In the genomic region with DNA sequence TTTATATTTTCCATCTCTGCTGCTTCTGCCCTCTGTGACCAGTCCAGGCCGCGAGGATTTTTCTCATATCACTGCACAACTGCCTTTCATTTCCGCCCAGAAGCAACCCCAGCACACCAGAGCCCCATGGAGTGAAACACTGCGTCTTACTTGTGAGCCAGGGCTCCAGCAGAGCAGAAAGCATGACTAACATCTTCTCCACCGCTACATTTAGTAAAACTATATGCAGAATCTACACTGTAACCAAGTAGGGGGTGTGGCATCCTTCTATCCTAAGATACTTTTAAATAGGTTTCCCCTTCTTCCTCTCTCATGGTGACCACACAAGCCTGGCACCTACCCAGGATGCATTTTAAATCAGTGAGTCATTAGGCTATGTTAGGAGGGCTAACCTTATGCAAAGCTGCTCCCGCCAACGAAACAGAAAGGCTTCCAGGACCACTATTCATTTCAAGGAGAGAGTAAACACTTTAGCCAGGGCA, we compare ENCODE assay signal across 13 mouse cellular contexts. TPM values are rescaled to one million over a fixed set of nuclear protein-coding genes. Genes with fewer than 3 reads are reported as not detected.
DNase-seq lines count a peak whose midpoint lies in the region; ATAC-seq and TF ChIP-seq lines count a peak whose summit lies in the region.
"Had no signal": no experiment of that assay in that cellular context is flagged by ENCODE, and none has a peak within 500 bp of the region (broad histone marks: within the 10 kb centered on the region; RNA-seq: fewer than 3 reads in every experiment).

No protein-coding gene starts in this region.

- WGBS in kidney, embryonic 15.5 days = 44% methylated on average over 7 of the region's 7 CpGs

- no peaks in the 10 kb centered on the region for H3K36me3 ChIP-seq in kidney, embryonic 15.5 days
- H3K36me3 ChIP-seq: limb, embryonic 15.5 days had no signal

- H3K27me3 ChIP-seq in kidney, embryonic 15.5 days = 0 out of 2 replicates have a peak, but pooled peaks cover 3% of the 10 kb centered on the region

- peaks cover 9% of the 10 kb centered on the region; the same call in 1 of the 2 replicates for H3K4me1 ChIP-seq in kidney, embryonic 15.5 days
- H3K4me1 ChIP-seq in embryonic fibroblast, embryonic 13.5 days (ENCODE audit: control insufficient read depth, insufficient read depth, low read length) = peaks cover 6% of the 10 kb centered on the region

- no peak for TF ChIP-seq POLR2A in embryonic fibroblast, embryonic 13.5 days (IDR thresholded peaks at IDR 0.05; ENCODE audit: low read depth, low read length)

- no peaks in the 10 kb centered on the region for H3K9me3 ChIP-seq in kidney, embryonic 15.5 days (replicated peaks)
- H3K9me3 ChIP-seq: limb, embryonic 15.5 days had no signal

- no peak for DNase-seq in kidney, adult 8-10 months
- DNase-seq in B cell, adult 2 months = peak; percentile 59 to 61
- DNase-seq in left cerebral cortex, adult 11 months (ENCODE audit: low spot score) = no peak
- DNase-seq in adrenal gland, adult 8-10 months = no peak
- no peak for DNase-seq in left cerebral cortex, postnatal 14 days (ENCODE audit: low spot score in 2 of 2)
- DNase-seq: adrenal gland, adult 2 months; cerebellum, adult 9-10 months; gastrocnemius, postnatal 36 days had no signal

- no peak overlapping the region for H3K4me2 ChIP-seq in kidney, embryonic 15.5 days
- H3K4me2 ChIP-seq: hindbrain, embryonic 14.5 days; limb, embryonic 15.5 days had no signal

- no peak for TF ChIP-seq CTCF in embryonic fibroblast, embryonic 13.5 days (IDR thresholded peaks at IDR 0.05; ENCODE audit: borderline replicate concordance, insufficient read depth, low read length)

- no peak overlapping the region for H3K4me3 ChIP-seq in kidney, embryonic 15.5 days (replicated peaks)
- H3K4me3 ChIP-seq in embryonic fibroblast, embryonic 13.5 days (ENCODE audit: insufficient read depth, low read length) = no peak overlapping the region
- H3K4me3 ChIP-seq: limb, embryonic 15.5 days had no signal

- peak; percentile 40; the same call in 1 of the 2 replicates for ATAC-seq in kidney, embryonic 15.5 days (replicated peaks; ENCODE audit: low FRiP score)
- peak; percentile 69 for ATAC-seq in megakaryocyte progenitor cell, adult 5-6 weeks (replicated peaks; ENCODE audit: poor library complexity)

- H3K27ac ChIP-seq in kidney, embryonic 15.5 days = no peak overlapping the region
- H3K27ac ChIP-seq in embryonic fibroblast, embryonic 13.5 days (ENCODE audit: insufficient read depth, low read length) = peak overlapping the region; percentile 47
- H3K27ac ChIP-seq: hindbrain, embryonic 14.5 days; limb, embryonic 15.5 days had no signal

- H3K9ac ChIP-seq in kidney, embryonic 15.5 days = no peak overlapping the region
- H3K9ac ChIP-seq: hindbrain, embryonic 14.5 days; limb, embryonic 15.5 days had no signal

- intact Hi-C loops in left cerebral cortex, postnatal 14 days (cut with DNase I) = no loop called here

RNA-seq across cellular contexts. Expression of a gene that starts 35.4 kb away (rescaled TPM):
- polyA plus RNA-seq in kidney, embryonic 15.5 days (2015; fragmentation: Nextera tagmentation; extraction: Ambion mirVana) = 23.2 and 23.4 TPM in 2 replicates
- 2.5 and 3.2 TPM in 2 replicates for polyA plus RNA-seq in embryonic fibroblast, embryonic 13.5 days (2011; ENCODE audit: insufficient read length, low read depth, missing spikeins)
- 57.3 and 63.3 TPM in 2 replicates for total RNA-seq in megakaryocyte progenitor cell, adult 5-6 weeks (2015)
- 75.7 and 84.5 TPM in 2 replicates for total RNA-seq in megakaryocyte progenitor cell, adult 5-6 weeks (2017)
- total RNA-seq in adrenal gland, adult 8-10 months (2022) = 10 to 100 TPM; 18.7 to 26.7 (median 22.0) TPM
- total RNA-seq in left cerebral cortex, postnatal 14 days (2021) = 10 to 100 TPM; 44.8 to 48.8 TPM

Comparison
In these comparisons a context has a peak if more than half of its experiments do, and no peak if none do; other contexts are left out.
1. DNase-seq: peak in B cell, adult 2 months (2 of 2); none in kidney, adult 8-10 months (0 of 2), left cerebral cortex, adult 11 months (single experiment), adrenal gland, adult 8-10 months (single experiment) and left cerebral cortex, postnatal 14 days (0 of 2).